Mouse (Mus musculus) midbrain, embryonic 11.5 days (tissue): Measurements from ENCODE around the gene Tmem254a. TPM values are rescaled to one million over a fixed set of nuclear protein-coding genes. Genes with fewer than 3 reads are reported as not detected.
"Not testable (repeated sequence)": the region's sequence is repeated elsewhere in the genome, so short reads cannot be mapped to it uniquely, and the experiment has no call there.

Experiments used
- ATAC-seq: fragments of 200-750 bp; cut with Nextera tagmentation; 2 replicates; pipeline ENCODE4 v1.8.0; 2017; ENCODE audit warnings: moderate TSS enrichment, moderate library complexity; ENCODE audit not compliant: low FRiP score
- DNase-seq: peaks from one replicate; pipeline ENCODE4 v3.0.0; 2015; ENCODE audit warnings: low spot score; ENCODE audit errors: missing footprints
- H3K27ac ChIP-seq: fragments of 300-500 bp; sonication (generic); 2 replicates; pipeline ENCODE4 v1.5.1; 2014; ENCODE audit warnings: low read depth, low read length
- H3K27me3 ChIP-seq: fragments of 300-500 bp; sonication (generic); 2 replicates; pipeline ENCODE4 v1.6.1; 2014; ENCODE audit warnings: mild to moderate bottlenecking, low read length, moderate library complexity, mixed read lengths; ENCODE audit not compliant: control insufficient read depth, insufficient read depth
- H3K36me3 ChIP-seq: fragments of 300-500 bp; sonication (generic); 2 replicates; pipeline ENCODE4 v1.6.1; 2014; ENCODE audit warnings: mild to moderate bottlenecking, low read length, moderate library complexity, mixed read lengths; ENCODE audit not compliant: control insufficient read depth, insufficient read depth
- H3K4me1 ChIP-seq: fragments of 300-500 bp; sonication (generic); 2 replicates; pipeline ENCODE4 v1.6.1; 2014; ENCODE audit warnings: low read length; ENCODE audit not compliant: control insufficient read depth, insufficient read depth
- H3K4me2 ChIP-seq: fragments of 300-500 bp; sonication (generic); 2 replicates; pipeline ENCODE4 v1.6.1; 2014; ENCODE audit warnings: mild to moderate bottlenecking, moderate library complexity
- H3K4me3 ChIP-seq: fragments of 300-500 bp; sonication (generic); 2 replicates; pipeline ENCODE4 v1.5.1; 2014; ENCODE audit warnings: low read depth, low read length
- H3K9ac ChIP-seq: fragments of 300-500 bp; sonication (generic); 2 replicates; pipeline ENCODE4 v1.6.1; 2014; ENCODE audit warnings: low read length
- H3K9me3 ChIP-seq: fragments of 300-500 bp; sonication (generic); 2 replicates; pipeline ENCODE4 v1.6.1; 2016; ENCODE audit warnings: low read length; ENCODE audit not compliant: control insufficient read depth
- WGBS: fragments of 180-500 bp; shearing (Covaris S2); extraction: QIAGEN DNeasy Blood & Tissue Kit; methylation state at CpG from one replicate; pipeline ENCODE4 v1.1.7; 2014; 5-methylcytosine and 5-hydroxymethylcytosine counted together
- polyA plus RNA-seq: library from polyadenylated mRNA; unstranded; fragments of >200 nt; fragmentation: Nextera tagmentation; extraction: Ambion mirVana; gene quantifications from 2 replicates; pipeline ENCODE4 v1.2.1, GENCODE M21; 2014

The Tmem254a gene
- polyA plus RNA-seq = 1.5 and 4.0 TPM in 2 replicates

GRCm38 (mm10) chr14:25927562-25927881 lies at the start of gene Tmem254a:
Gene Tmem254a (minus strand): TSS chr14:25927672.
- WGBS = no CpG with 5 or more reads among the region's 10 CpGs

GRCm38 (mm10) chr14:25957861-25958260 lies 30.4 kb upstream of the Tmem254a start:
- not testable (repeated sequence) for DNase-seq, H3K27ac ChIP-seq, H3K9me3 ChIP-seq, H3K9ac ChIP-seq, ATAC-seq, H3K4me2 ChIP-seq, H3K4me3 ChIP-seq, H3K36me3 ChIP-seq, H3K27me3 ChIP-seq, H3K4me1 ChIP-seq
- WGBS = no CpG with 5 or more reads among the region's 3 CpGs

More at GRCm38 (mm10) chr14:25927562-25927881, at the start of gene Tmem254a:
- H3K4me2 ChIP-seq, H3K36me3 ChIP-seq, H3K27ac ChIP-seq, H3K4me3 ChIP-seq, H3K4me1 ChIP-seq, H3K9ac ChIP-seq, H3K27me3 ChIP-seq, DNase-seq, H3K9me3 ChIP-seq: not testable (repeated sequence)
- peak; percentile 62; the same call in 1 of the 2 replicates for ATAC-seq

- H3K9me3 ChIP-seq, H3K36me3 ChIP-seq, H3K9ac ChIP-seq, DNase-seq, H3K27me3 ChIP-seq, H3K27ac ChIP-seq, H3K4me1 ChIP-seq, H3K4me3 ChIP-seq, H3K4me2 ChIP-seq, ATAC-seq: not testable (repeated sequence)
- no CpG with 5 or more reads among the region's 8 CpGs for WGBS
These were observed 10.5 kb upstream of the Tmem254a start, which contains the start of gene Cphx1 for GRCm38 (mm10) chr14:25938004-25938403. Gene Cphx1 (plus strand): TSS chr14:25938304.

GRCm38 (mm10) chr14:25936867-25937630 lies 9.6 kb upstream of the Tmem254a start:
- H3K9ac ChIP-seq, H3K4me2 ChIP-seq, ATAC-seq, H3K27me3 ChIP-seq, H3K36me3 ChIP-seq, H3K9me3 ChIP-seq, H3K4me3 ChIP-seq, DNase-seq, H3K27ac ChIP-seq, H3K4me1 ChIP-seq: not testable (repeated sequence)
- no CpG with 5 or more reads among the region's 5 CpGs for WGBS

- not testable (repeated sequence) for H3K36me3 ChIP-seq, H3K4me2 ChIP-seq, H3K9me3 ChIP-seq, H3K4me3 ChIP-seq, H3K4me1 ChIP-seq, H3K27me3 ChIP-seq, H3K27ac ChIP-seq, DNase-seq, H3K9ac ChIP-seq
- peak; percentile 73 for ATAC-seq
- WGBS = no CpG with 5 or more reads among the region's 44 CpGs
These were observed 484 bp downstream of the Tmem254a start for GRCm38 (mm10) chr14:25926814-25927561.

- not testable (repeated sequence) for DNase-seq, H3K4me2 ChIP-seq, H3K27ac ChIP-seq, H3K9ac ChIP-seq, H3K4me3 ChIP-seq, H3K4me1 ChIP-seq, H3K27me3 ChIP-seq, H3K9me3 ChIP-seq, ATAC-seq, H3K36me3 ChIP-seq
- no CpG with 5 or more reads among the region's 5 CpGs for WGBS
These were observed 8.9 kb downstream of the Tmem254a start for GRCm38 (mm10) chr14:25918427-25919170.

- no CpG with 5 or more reads among the region's 8 CpGs for WGBS
- not testable (repeated sequence) for H3K4me3 ChIP-seq, ATAC-seq, H3K27ac ChIP-seq, H3K9me3 ChIP-seq, H3K4me1 ChIP-seq, H3K9ac ChIP-seq, H3K27me3 ChIP-seq, DNase-seq, H3K36me3 ChIP-seq, H3K4me2 ChIP-seq
These were observed 18.5 kb downstream of the Tmem254a start for GRCm38 (mm10) chr14:25908976-25909375.

- H3K27me3 ChIP-seq, H3K27ac ChIP-seq, H3K4me3 ChIP-seq, H3K36me3 ChIP-seq, H3K9ac ChIP-seq, DNase-seq, H3K4me2 ChIP-seq, ATAC-seq, H3K4me1 ChIP-seq, H3K9me3 ChIP-seq: not testable (repeated sequence)
- WGBS = no CpG with 5 or more reads among the region's 9 CpGs
These were observed 20.2 kb downstream of the Tmem254a start for GRCm38 (mm10) chr14:25907272-25907671.

- not testable (repeated sequence) for ATAC-seq, H3K4me2 ChIP-seq, H3K9ac ChIP-seq, H3K27ac ChIP-seq, H3K36me3 ChIP-seq, H3K27me3 ChIP-seq, DNase-seq, H3K9me3 ChIP-seq, H3K4me1 ChIP-seq, H3K4me3 ChIP-seq
- no CpG with 5 or more reads among the region's 5 CpGs for whole genome bisulfite sequencing
These were observed 22.2 kb downstream of the Tmem254a start for GRCm38 (mm10) chr14:25905243-25905642.
